Comparison of ENCODE assay signal across 19 mouse cellular contexts in the genomic region with DNA sequence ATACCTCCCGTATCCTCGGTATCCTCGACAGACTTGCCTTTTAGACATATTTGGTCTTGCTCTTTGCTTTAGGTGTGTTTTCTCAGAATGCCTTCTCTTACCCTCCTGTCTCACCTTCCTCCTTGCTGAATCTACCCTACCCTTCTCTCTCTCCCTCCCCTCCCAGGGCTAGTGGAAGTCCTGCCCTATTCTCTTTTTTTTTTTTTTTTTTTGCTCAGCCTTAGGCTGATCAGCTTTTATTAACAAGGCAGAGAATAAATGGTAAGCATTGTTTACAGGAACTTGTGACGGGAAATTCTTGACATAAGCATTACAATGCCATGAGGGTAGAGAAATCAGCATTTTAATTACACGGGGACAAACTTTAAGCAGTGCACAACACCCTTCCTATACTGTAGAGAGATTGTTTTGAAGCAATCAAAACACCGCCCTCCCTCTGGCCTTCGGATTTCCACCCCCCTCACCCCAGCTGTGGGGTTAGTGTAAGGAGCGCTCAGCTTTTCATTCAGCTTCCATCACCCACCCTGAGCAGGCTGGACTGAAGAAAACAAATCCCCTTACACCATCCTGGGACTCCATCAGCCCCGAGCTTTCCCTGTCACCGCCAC. TPM values are rescaled to one million over a fixed set of nuclear protein-coding genes. Genes with fewer than 3 reads are reported as not detected.
"Had no signal": no experiment of that assay in that cellular context is flagged by ENCODE, and none has a peak within 500 bp of the region (broad histone marks: within the 10 kb centered on the region; RNA-seq: fewer than 3 reads in every experiment).

No protein-coding gene starts in this region.

- DNase-seq: lung, adult 18-20 months; lung, embryonic 14.5 days; lung, postnatal 10 days; lung, postnatal 4 days; midbrain, embryonic 14.5 days; retina, postnatal 1 day; right cerebral cortex, adult 18-20 months; right cerebral cortex, postnatal 25 days; right cerebral cortex, postnatal 4 days; spleen, adult 18-20 months; thymus, adult 18-20 months; thymus, postnatal 25 days; thymus, postnatal 4 days had no signal

- H3K4me3 ChIP-seq: midbrain, embryonic 10.5 days; midbrain, embryonic 12.5 days; myocyte; neural tube, embryonic 13.5 days; neural tube, embryonic 15.5 days had no signal

- H3K27me3 ChIP-seq: midbrain, embryonic 12.5 days; neural tube, embryonic 13.5 days; neural tube, embryonic 15.5 days had no signal

- H3K27ac ChIP-seq: midbrain, embryonic 10.5 days; midbrain, embryonic 12.5 days; neural tube, embryonic 13.5 days; neural tube, embryonic 15.5 days had no signal

- H3K4me1 ChIP-seq: neural tube, embryonic 13.5 days; neural tube, embryonic 15.5 days had no signal

- H3K36me3 ChIP-seq: midbrain, embryonic 10.5 days; midbrain, embryonic 12.5 days; neural tube, embryonic 13.5 days; neural tube, embryonic 15.5 days had no signal

- H3K9me3 ChIP-seq: midbrain, embryonic 10.5 days; midbrain, embryonic 12.5 days; neural tube, embryonic 13.5 days; neural tube, embryonic 15.5 days had no signal

RNA-seq across cellular contexts. Expression of a gene that starts 8.7 kb away (rescaled TPM):
- total RNA-seq: megakaryocyte-erythroid progenitor cell, adult 5-6 weeks had no signal
